Mouse (Mus musculus) urinary bladder, adult 2 months (tissue): Measurements from ENCODE around the gene Bglap2. TPM values are rescaled to one million over a fixed set of nuclear protein-coding genes. Genes with fewer than 3 reads are reported as not detected.
A peak's percentile ranks its signal among the peaks of the same experiment; 100 is the strongest.

Experiments used
- DNase-seq: peaks from one replicate; pipeline ENCODE4 v3.0.0; 2022; ENCODE audit warnings: low spot score
- polyA plus RNA-seq: library from polyadenylated mRNA; depleted of rRNA; stranded (reverse); fragments of >200 nt; gene quantifications from 2 replicates; pipeline ENCODE4 v1.2.3, GENCODE M21; 2012; rRNA removed

The Bglap2 gene
- polyA plus RNA-seq, 1 experiment = 24.7 TPM

GRCm38 (mm10) chr3:88350732-88351131 is 27.8 kb downstream of the Bglap2 start:
- no peak for DNase-seq

- DNase-seq = no peak
These were observed 39.5 kb downstream of the Bglap2 start for GRCm38 (mm10) chr3:88339006-88339405.

GRCm38 (mm10) chr3:88338316-88338715 is 40.2 kb downstream of the Bglap2 start:
- no peak for DNase-seq

GRCm38 (mm10) chr3:88337367-88338020 is 41.0 kb downstream of the Bglap2 start:
- DNase-seq = no peak

- peak; percentile 97 for DNase-seq
These were observed 42.2 kb downstream of the Bglap2 start, which contains the start of the genes Tmem79 and Smg5 for GRCm38 (mm10) chr3:88336058-88337013. Gene Tmem79, minus strand, starts transcription at chr3:88336148. Gene Smg5, plus strand, starts transcription at chr3:88336260.

GRCm38 (mm10) chr3:88335436-88336053 is 43.0 kb downstream of the Bglap2 start:
- no peak for DNase-seq

GRCm38 (mm10) chr3:88334902-88335435 is 43.5 kb downstream of the Bglap2 start:
- no peak for DNase-seq

GRCm38 (mm10) chr3:88334029-88334658 is 44.4 kb downstream of the Bglap2 start:
- DNase-seq = no peak

- no peak for DNase-seq
These were observed 47.2 kb downstream of the Bglap2 start for GRCm38 (mm10) chr3:88331282-88331681.

- no peak for DNase-seq
These were observed 49.5 kb downstream of the Bglap2 start for GRCm38 (mm10) chr3:88328956-88329355.

Other genes starting within 250 kb of the Bglap2 start
- gene Mef2d, start 236.3 kb downstream of the Bglap2 start, polyA plus RNA-seq = 34.6 and 51.0 TPM in 2 replicates
- gene Rhbg, start 124.0 kb downstream of the Bglap2 start, polyA plus RNA-seq = 3.9 and 4.8 TPM in 2 replicates
- gene Gm38392, start 91.5 kb downstream of the Bglap2 start, polyA plus RNA-seq = 0.15 and 0.34 TPM in 2 replicates
- gene Tsacc, start 81.7 kb downstream of the Bglap2 start, polyA plus RNA-seq = 7.4 and 7.9 TPM in 2 replicates
- gene Cct3, start 81.6 kb downstream of the Bglap2 start, polyA plus RNA-seq = 142 and 168 TPM in 2 replicates
- 166 and 177 TPM in 2 replicates for gene Glmp, start 53.7 kb downstream of the Bglap2 start, polyA plus RNA-seq
- gene Tmem79, start 42.6 kb downstream of the Bglap2 start, polyA plus RNA-seq = 31.3 and 38.1 TPM in 2 replicates
- gene Smg5, start 42.4 kb downstream of the Bglap2 start, polyA plus RNA-seq = 56.7 and 58.4 TPM in 2 replicates
- gene Paqr6, start 14.1 kb downstream of the Bglap2 start, polyA plus RNA-seq = 47.1 and 70.4 TPM in 2 replicates
- gene Bglap3, start 6.0 kb downstream of the Bglap2 start, polyA plus RNA-seq = 1.9 and 2.7 TPM in 2 replicates
- gene Bglap, start 5.8 kb upstream of the Bglap2 start, polyA plus RNA-seq = 0.27 and 0.89 TPM in 2 replicates
- 25.4 and 27.2 TPM in 2 replicates for gene Pmf1, start 31.6 kb upstream of the Bglap2 start, polyA plus RNA-seq
- gene Slc25a44, start 46.4 kb upstream of the Bglap2 start, polyA plus RNA-seq = 18.7 and 19.8 TPM in 2 replicates
- gene Sema4a, start 82.5 kb upstream of the Bglap2 start, polyA plus RNA-seq = 63.2 and 63.3 TPM in 2 replicates
- 171 and 182 TPM in 2 replicates for gene Lmna, start 131.3 kb upstream of the Bglap2 start, polyA plus RNA-seq
- gene Mex3a, start 153.7 kb upstream of the Bglap2 start, polyA plus RNA-seq = 1.7 and 1.8 TPM in 2 replicates
- gene Rab25, start 169.6 kb upstream of the Bglap2 start, polyA plus RNA-seq = 135 and 174 TPM in 2 replicates
- gene Lamtor2, start 174.4 kb upstream of the Bglap2 start, polyA plus RNA-seq = 124 and 134 TPM in 2 replicates
- gene Ubqln4, start 175.1 kb upstream of the Bglap2 start, polyA plus RNA-seq = 36.9 and 38.6 TPM in 2 replicates
- 128 and 150 TPM in 2 replicates for gene Ssr2, start 197.2 kb upstream of the Bglap2 start, polyA plus RNA-seq
- gene Arhgef2, start 227.3 kb upstream of the Bglap2 start, polyA plus RNA-seq = 47.7 and 57.3 TPM in 2 replicates